Mouse (Mus musculus) lung, postnatal 0 days (tissue): ENCODE data around the gene Shb. TPM values are rescaled to one million over a fixed set of nuclear protein-coding genes. Genes with fewer than 3 reads are reported as not detected.

ENCODE experiments used
- ATAC-seq: fragments of 200-750 bp; cut with Nextera tagmentation; 2 replicates; pipeline ENCODE4 v1.8.0; 2017; ENCODE audit warnings: moderate library complexity
- DNase-seq: peaks from one replicate; pipeline ENCODE4 v3.0.0-alpha.2; 2016; ENCODE audit warnings: low spot score
- H3K27ac ChIP-seq: fragments of 300-500 bp; sonication (generic); 2 replicates; pipeline ENCODE4 v1.5.1; 2014; ENCODE audit warnings: antibody characterized with exemption, mild to moderate bottlenecking, low read length, mixed read lengths
- H3K27me3 ChIP-seq: fragments of 300-500 bp; sonication (generic); replicated peaks from 2 replicates; pipeline ENCODE4 v1.6.1; 2014; ENCODE audit warnings: low read length, mixed read lengths; ENCODE audit not compliant: insufficient read depth
- H3K36me3 ChIP-seq: fragments of 300-500 bp; sonication (generic); 2 replicates; pipeline ENCODE4 v1.6.1; 2014; ENCODE audit warnings: low read length, mixed read lengths; ENCODE audit not compliant: insufficient read depth
- H3K4me1 ChIP-seq: fragments of 300-500 bp; sonication (generic); 2 replicates; pipeline ENCODE4 v1.6.1; 2014; ENCODE audit warnings: antibody characterized with exemption, low read depth, low read length, mixed read lengths; ENCODE audit not compliant: insufficient read depth
- H3K4me2 ChIP-seq: fragments of 300-500 bp; sonication (generic); replicated peaks from 2 replicates; pipeline ENCODE4 v1.6.1; 2014; ENCODE audit warnings: low read depth, mild to moderate bottlenecking, low read length, moderate library complexity, mixed read lengths
- H3K4me3 ChIP-seq: fragments of 300-500 bp; sonication (generic); 2 replicates; pipeline ENCODE4 v1.5.1; 2014; ENCODE audit warnings: low read depth, low read length
- H3K9ac ChIP-seq: fragments of 300-500 bp; sonication (generic); replicated peaks from 2 replicates; pipeline ENCODE4 v1.6.1; 2014; ENCODE audit warnings: low read depth, mild to moderate bottlenecking
- H3K9me3 ChIP-seq: fragments of 300-500 bp; sonication (generic); 2 replicates; pipeline ENCODE4 v1.6.1; 2016; ENCODE audit warnings: low read length, mixed read lengths
- CTCF ChIP-seq: IDR thresholded peaks from 2 replicates; pipeline ENCODE4 v1.5.1; 2016; ENCODE audit warnings: antibody characterized with exemption, mild to moderate bottlenecking
- EP300 ChIP-seq: IDR thresholded peaks from 2 replicates; pipeline ENCODE4 v1.6.1; 2016; ENCODE audit warnings: antibody characterized with exemption, mild to moderate bottlenecking, control low read depth
- WGBS: fragments of 180-500 bp; shearing (Covaris S2); extraction: QIAGEN DNeasy Blood & Tissue Kit; methylation state at CpG from one replicate; pipeline ENCODE4 v1.1.7; 2014; 5-methylcytosine and 5-hydroxymethylcytosine counted together
- polyA plus RNA-seq: library from polyadenylated mRNA; unstranded; fragments of >200 nt; fragmentation: Nextera tagmentation; extraction: Ambion mirVana; gene quantifications from 2 replicates; pipeline ENCODE4 v1.2.1, GENCODE M21; 2015

Shb gene
- polyA plus RNA-seq, result 7.1 and 8.8 TPM in 2 replicates

DNA sequence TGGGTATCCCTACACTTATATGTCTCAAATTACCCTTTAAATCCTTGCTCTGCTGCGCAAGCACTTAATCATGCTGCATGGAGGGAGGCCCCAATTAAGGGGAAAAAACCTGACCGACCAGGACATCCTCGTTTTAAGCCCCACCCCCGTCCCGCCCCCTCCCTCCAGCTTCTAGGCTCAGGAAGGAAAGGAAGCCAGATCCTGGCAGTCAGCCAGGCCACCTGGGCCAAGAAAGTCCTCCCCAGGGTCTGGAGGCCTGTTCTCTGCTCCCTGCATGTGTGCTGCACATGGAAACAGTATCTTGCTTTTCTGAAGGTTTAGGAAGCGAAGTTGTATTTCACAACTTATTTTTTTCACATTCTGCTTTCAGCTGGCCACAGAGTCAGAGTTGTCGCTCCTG, at the start of gene Shb:
Shb (minus strand) TSS at position 96 of the 400 bp plus-strand sequence.
- Histone ChIP-seq H3K4me1 (peaks cover 11% of the 10 kb centered on the region), H3K4me2 (peak within 1 kb of the TSS; percentile 81), H3K36me3 (no peaks in the 10 kb centered on the region), H3K4me3 (peak within 1 kb of the TSS; percentile 84), H3K27ac (peak within 1 kb of the TSS; percentile 98), H3K9ac (no peak within 1 kb of the TSS), H3K9me3 (no peaks in the 10 kb centered on the region), H3K27me3 (no peaks in the 10 kb centered on the region)
- 6% methylated on average over 7 of the region's 7 CpGs for WGBS
- TF ChIP-seq CTCF (no peak), EP300 (no peak)
- ATAC-seq (no peak), DNase-seq (peak; percentile 79)

DNA sequence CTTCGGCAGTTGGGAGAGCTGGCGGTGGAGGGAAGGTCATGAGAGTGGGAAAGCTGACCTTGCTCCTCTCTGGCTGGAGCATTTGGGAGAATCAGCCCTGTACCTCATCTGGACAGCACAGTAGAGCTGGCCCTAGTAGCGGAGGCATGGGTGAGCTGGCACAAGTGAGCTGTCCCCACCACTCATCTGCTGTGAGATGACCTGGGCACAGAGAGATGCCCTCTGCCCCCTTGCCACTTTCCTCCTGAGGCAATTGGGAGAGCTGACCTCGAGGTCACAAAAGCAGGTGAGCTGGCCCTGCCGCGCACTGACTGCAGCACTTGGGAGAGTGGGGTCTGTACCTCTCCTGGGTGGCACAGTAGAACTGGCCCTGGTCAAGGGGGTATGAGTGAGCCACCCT, 48.8 kb upstream of the Shb start:
- Histone ChIP-seq H3K4me1 (no peaks in the 10 kb centered on the region), H3K4me3 (no peak overlapping the region), H3K9me3 (no peaks in the 10 kb centered on the region), H3K27me3 (no peaks in the 10 kb centered on the region), H3K4me2 (no peak overlapping the region), H3K27ac (no peak overlapping the region), H3K9ac (no peak overlapping the region), H3K36me3 (no peaks in the 10 kb centered on the region)
- WGBS, result 83% methylated on average over 6 of the region's 6 CpGs
- TF ChIP-seq EP300 (no peak), CTCF (no peak)
- ATAC-seq, result no peak
- no peak for DNase-seq

DNA sequence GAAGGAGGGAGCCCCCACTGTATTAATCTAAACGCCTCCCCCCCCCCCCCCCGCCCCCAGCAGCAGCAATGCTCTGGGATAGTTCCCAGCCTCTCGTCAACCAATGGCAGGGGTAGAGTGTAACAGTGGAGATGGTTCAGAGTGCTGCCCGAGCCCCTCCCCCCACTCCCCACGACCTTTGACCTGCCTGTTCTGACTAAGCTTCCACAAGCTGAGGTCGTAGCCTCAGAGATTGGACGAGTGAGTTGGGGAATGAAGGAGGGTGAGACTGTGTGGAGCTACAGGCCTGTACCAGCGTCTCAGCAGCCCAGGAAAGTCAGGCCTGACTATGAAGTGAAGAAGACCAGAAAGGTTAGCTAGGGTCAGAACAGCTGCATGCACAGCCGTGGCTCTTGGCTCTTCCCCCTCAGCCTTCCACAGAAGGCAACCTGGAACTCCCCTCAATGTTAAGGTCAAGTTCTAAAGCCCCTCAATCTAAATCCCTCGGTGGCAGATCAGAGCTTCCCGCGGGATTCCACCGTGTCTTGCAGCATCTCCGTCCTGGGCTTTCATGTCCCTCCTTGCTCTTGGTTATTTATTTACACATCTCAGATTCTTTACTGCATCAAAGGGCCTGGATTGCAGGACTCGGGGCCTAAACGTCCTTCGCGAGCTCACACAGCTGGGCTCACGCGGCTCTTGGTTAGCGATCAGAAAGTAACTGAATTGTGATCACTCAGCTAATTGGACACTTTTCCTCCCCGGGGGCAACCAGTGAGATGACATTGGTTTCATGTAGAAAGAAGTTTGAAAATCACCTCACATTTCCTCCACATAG, 46.5 kb upstream of the Shb start:
- Histone ChIP-seq H3K4me3 (no peak overlapping the region), H3K27me3 (no peaks in the 10 kb centered on the region), H3K9ac (no peak overlapping the region), H3K36me3 (no peaks in the 10 kb centered on the region), H3K4me2 (no peak overlapping the region), H3K4me1 (no peaks in the 10 kb centered on the region), H3K9me3 (no peaks in the 10 kb centered on the region), H3K27ac (no peak overlapping the region)
- TF ChIP-seq EP300 (no peak), CTCF (no peak)
- 28% methylated on average over 21 of the region's 22 CpGs for WGBS
- DNase-seq, result no peak
- no peak; the same call in 1 of the 2 replicates for ATAC-seq

DNA sequence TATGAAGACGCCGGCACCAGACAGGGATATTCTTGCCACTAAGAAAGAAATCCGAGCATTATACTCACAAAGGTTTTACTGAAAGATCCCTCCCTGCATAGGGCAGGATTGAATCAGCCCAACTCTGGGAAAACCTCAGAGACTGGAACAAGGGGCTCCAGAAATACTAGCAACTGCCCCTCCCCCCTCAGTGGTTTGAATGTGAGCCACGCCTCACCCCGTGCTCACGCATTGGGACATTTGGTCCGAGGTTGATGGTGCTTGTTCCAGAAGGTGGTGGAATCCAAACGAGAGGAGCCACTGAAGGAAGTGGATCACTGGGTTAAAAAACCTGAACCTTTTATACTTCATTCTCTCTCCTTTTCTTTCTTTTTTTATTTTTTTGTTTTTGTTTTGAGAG, 45.4 kb upstream of the Shb start:
- TF ChIP-seq EP300, result no peak
- TF ChIP-seq CTCF, result no peak
- no peak overlapping the region for H3K9ac ChIP-seq
- no peak overlapping the region for H3K4me3 ChIP-seq
- H3K4me2 ChIP-seq, result no peak overlapping the region
- ATAC-seq, result no peak
- DNase-seq, result no peak
- 32% methylated on average over 8 of the region's 8 CpGs for WGBS
- no peaks in the 10 kb centered on the region for H3K36me3 ChIP-seq
- H3K4me1 ChIP-seq, result no peaks in the 10 kb centered on the region
- H3K27ac ChIP-seq, result no peak overlapping the region
- no peaks in the 10 kb centered on the region for H3K9me3 ChIP-seq
- no peaks in the 10 kb centered on the region for H3K27me3 ChIP-seq

DNA sequence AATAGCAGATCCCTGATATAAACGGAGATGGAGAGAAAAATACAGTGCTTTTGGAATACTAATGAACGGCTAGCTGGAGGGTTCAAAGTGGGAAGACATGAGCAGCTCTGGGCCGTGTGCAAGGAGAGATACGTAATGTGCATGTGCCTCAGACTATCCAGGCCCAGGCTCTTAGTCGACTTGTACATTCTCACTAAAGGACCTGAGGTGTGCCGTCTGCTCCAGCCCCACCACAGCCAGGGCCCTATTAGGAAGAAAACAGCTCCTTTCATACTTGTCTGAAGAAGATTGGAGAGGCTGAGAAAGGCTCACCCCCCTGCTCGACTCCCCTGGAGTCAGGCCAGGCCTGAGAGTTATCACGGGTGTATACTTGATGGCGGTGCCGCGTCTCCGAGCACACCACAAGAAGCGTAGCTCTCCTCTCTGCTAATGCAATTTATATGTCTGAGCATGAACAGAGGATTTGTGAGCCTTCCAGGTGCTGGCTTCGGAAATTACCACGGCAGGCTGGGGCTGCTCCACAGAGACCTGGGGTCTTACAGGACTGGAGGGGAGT, 42.4 kb upstream of the Shb start:
- 41% methylated on average over 15 of the region's 15 CpGs for WGBS
- Histone ChIP-seq H3K27me3 (no peaks in the 10 kb centered on the region), H3K36me3 (no peaks in the 10 kb centered on the region), H3K4me2 (no peak overlapping the region), H3K4me1 (no peaks in the 10 kb centered on the region), H3K9ac (no peak overlapping the region), H3K27ac (no peak overlapping the region), H3K9me3 (no peaks in the 10 kb centered on the region), H3K4me3 (no peak overlapping the region)
- DNase-seq (peak; percentile 32), ATAC-seq (peak; percentile 37)
- no peak for TF ChIP-seq CTCF
- no peak for TF ChIP-seq EP300

DNA sequence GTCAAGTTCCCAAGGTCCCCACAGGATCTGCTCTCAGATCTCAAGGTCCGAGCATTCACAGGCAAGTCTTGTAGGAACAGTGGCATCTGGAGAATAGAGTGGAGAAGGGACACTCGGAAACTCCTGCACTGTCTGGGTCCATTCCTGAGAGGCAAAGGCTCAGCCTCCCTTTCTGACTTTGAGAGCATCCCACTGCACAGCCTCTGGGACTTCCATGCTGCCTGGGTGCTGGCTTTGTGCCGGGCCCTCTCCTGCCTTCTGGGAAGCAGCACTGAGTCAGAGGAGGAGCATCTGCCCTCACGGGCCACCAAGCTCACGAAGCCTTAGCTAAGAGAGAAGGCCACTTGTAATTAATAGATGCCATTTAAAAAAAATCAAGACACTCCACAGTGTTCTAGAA, 37.3 kb upstream of the Shb start:
- no peak for ATAC-seq
- 48% methylated on average over 5 of the region's 5 CpGs for WGBS
- H3K9me3 ChIP-seq, result no peaks in the 10 kb centered on the region

More for the DNA sequence above, 37.3 kb upstream of the Shb start:
- no peak overlapping the region for H3K4me2 ChIP-seq
- no peaks in the 10 kb centered on the region for H3K36me3 ChIP-seq
- H3K9ac ChIP-seq, result no peak overlapping the region
- no peak overlapping the region for H3K4me3 ChIP-seq
- TF ChIP-seq EP300 (no peak), CTCF (no peak)
- H3K27me3 ChIP-seq, result no peaks in the 10 kb centered on the region
- H3K4me1 ChIP-seq, result no peaks in the 10 kb centered on the region
- H3K27ac ChIP-seq, result no peak overlapping the region
- DNase-seq, result no peak
